Mouse (Mus musculus) ES-Bruce4 (cell line): ENCODE data around the gene Nudcd2. TPM values are rescaled to one million over a fixed set of nuclear protein-coding genes. Genes with fewer than 3 reads are reported as not detected.
A peak's percentile ranks its signal among the peaks of the same experiment; 100 is the strongest.

Experiments used
- H3K27ac ChIP-seq: 2 replicates; pipeline ENCODE4 v1.5.1; 2012; ENCODE audit warnings: low read length, inconsistent platforms; ENCODE audit not compliant: insufficient read depth
- H3K27me3 ChIP-seq: 2 replicates; pipeline ENCODE4 v1.6.1; 2012; ENCODE audit warnings: mild to moderate bottlenecking, low read length, inconsistent platforms; ENCODE audit not compliant: control insufficient read depth, poor library complexity, insufficient read depth, severe bottlenecking
- H3K36me3 ChIP-seq: 2 replicates; pipeline ENCODE4 v1.6.1; 2012; ENCODE audit warnings: inconsistent platforms, mild to moderate bottlenecking, low read length, moderate library complexity; ENCODE audit not compliant: control insufficient read depth, poor library complexity, insufficient read depth, severe bottlenecking
- H3K4me1 ChIP-seq: one replicate; pipeline ENCODE4 v1.8.1; 2011; ENCODE audit warnings: low read length; ENCODE audit not compliant: control insufficient read depth, insufficient read depth
- H3K4me3 ChIP-seq: 2 replicates; pipeline ENCODE4 v1.5.1; 2011; ENCODE audit warnings: low read depth, mild to moderate bottlenecking, low read length
- H3K9ac ChIP-seq: 2 replicates; pipeline ENCODE4 v1.6.1; 2012; ENCODE audit warnings: low read depth, mild to moderate bottlenecking, inconsistent platforms; ENCODE audit not compliant: poor library complexity, severe bottlenecking
- H3K9me3 ChIP-seq: replicated peaks from 2 replicates; pipeline ENCODE4 v1.6.1; 2012; ENCODE audit warnings: mild to moderate bottlenecking, low read length, inconsistent platforms; ENCODE audit not compliant: control insufficient read depth, poor library complexity, insufficient read depth, severe bottlenecking
- CTCF ChIP-seq: IDR thresholded peaks from one replicate; pipeline ENCODE4 v1.8.1; 2011; ENCODE audit warnings: low read depth, low read length
- EP300 ChIP-seq: IDR thresholded peaks from 2 replicates; pipeline ENCODE4 v1.6.1; 2011; ENCODE audit warnings: low read depth, low read length; ENCODE audit not compliant: insufficient read depth
- POLR2A ChIP-seq: IDR thresholded peaks from one replicate; pipeline ENCODE4 v1.8.1; 2011; ENCODE audit warnings: low read length; ENCODE audit not compliant: insufficient read depth
- polyA plus RNA-seq: library from polyadenylated mRNA; stranded (reverse); fragments of >200 nt; gene quantifications from 2 replicates; pipeline ENCODE4 v1.2.4, GENCODE M21; 2011; ENCODE audit warnings: low read depth; ENCODE audit not compliant: missing spikeins, insufficient read depth, insufficient read length

Gene Nudcd2
- polyA plus RNA-seq, result 194 and 199 TPM in 2 replicates

DNA sequence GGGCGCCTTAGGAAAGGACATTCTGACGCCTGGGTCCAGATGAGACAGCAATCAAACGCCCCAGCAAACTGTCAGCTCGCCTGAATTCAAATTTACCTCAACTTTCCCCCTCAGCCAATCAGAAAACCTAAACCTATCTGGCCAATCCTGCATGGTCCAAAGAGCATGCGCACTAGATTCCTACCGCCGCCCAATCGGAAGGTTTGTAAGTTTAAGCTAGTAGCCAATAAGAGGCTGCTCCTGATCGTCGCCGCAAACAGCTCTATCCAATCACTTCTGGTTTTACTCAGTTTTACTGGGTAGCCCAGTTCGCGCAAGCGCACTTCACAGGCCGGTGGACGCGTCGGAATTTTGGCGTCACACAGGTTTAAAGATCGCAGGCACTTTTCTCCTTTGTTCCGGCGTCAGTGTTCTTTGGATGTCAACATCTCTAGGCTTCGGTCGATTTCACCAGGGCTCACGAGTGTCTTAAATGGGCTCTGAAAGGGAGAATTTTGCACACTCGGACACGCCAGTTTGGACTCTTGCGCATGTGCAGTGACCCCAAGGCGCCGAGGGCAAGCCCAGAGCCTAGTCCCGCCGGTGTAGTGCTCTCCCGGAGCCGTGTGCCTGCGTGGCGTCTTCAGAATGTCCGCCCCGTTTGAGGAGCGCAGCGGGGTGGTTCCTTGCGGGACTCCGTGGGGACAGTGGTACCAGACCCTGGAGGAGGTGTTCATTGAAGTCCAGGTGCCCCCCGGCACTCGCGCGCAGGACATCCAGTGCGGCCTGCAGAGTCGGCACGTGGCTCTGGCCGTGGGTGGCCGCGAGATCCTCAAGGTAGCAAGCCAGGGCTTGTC is at the start of gene Nudcd2, which contains the start of gene Hmmr:
Gene Nudcd2 (plus strand): TSS at position 329 of the 836 bp plus-strand sequence.
Gene Hmmr (minus strand): TSS at position 84 of the 836 bp plus-strand sequence.
- Histone ChIP-seq H3K4me1 (peaks cover 2% of the 10 kb centered on the region), H3K27me3 (no peaks in the 10 kb centered on the region), H3K36me3 (peaks cover 49% of the 10 kb centered on the region), H3K9ac (peak within 1 kb of the TSS; percentile 97), H3K27ac (peak within 1 kb of the TSS; percentile 68), H3K4me3 (peak within 1 kb of the TSS; percentile 100), H3K9me3 (no peaks in the 10 kb centered on the region)
- TF ChIP-seq POLR2A (no peak), EP300 (no peak), CTCF (no peak)

DNA sequence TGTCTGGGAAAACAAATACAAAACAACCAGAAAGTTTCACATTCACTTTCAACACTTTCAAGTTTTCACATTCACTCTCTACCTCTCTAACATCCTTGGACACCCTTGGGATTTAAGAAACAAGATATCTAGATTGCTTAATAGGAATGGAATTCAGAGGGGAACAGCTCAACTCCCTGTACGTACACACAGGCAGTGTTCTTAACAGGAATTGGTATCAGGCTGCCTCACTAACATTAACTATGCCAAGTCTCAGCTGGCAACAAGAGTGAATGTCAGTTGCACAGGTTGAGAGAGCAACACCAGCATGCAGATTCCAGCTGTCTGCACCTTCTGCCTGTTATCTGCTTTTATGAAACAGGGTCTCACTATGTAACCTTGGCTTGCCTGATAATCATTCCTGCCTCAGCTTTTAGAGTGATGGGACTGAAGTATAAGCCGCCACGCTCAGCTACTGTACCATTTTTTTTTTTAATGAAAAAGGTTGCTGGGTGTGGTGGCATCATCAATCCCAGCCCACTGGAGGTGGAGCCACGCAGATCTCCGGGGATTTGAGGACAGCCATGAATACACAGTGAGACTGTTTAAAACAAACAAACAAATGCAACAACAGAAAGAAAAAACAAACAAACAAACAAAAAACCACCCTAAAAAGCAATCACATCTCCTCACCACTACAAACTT is 42.9 kb upstream of the Nudcd2 start:
- H3K27me3 ChIP-seq, result no peaks in the 10 kb centered on the region
- H3K36me3 ChIP-seq, result peaks cover 21% of the 10 kb centered on the region
- H3K4me3 ChIP-seq, result no peak overlapping the region
- H3K27ac ChIP-seq, result no peak overlapping the region
- H3K9me3 ChIP-seq, result no peaks in the 10 kb centered on the region
- no peak for TF ChIP-seq POLR2A
- H3K4me1 ChIP-seq, result no peaks in the 10 kb centered on the region
- H3K9ac ChIP-seq, result 0 out of 2 replicates have a peak overlapping the region, but pooled peaks have one; percentile 74

DNA sequence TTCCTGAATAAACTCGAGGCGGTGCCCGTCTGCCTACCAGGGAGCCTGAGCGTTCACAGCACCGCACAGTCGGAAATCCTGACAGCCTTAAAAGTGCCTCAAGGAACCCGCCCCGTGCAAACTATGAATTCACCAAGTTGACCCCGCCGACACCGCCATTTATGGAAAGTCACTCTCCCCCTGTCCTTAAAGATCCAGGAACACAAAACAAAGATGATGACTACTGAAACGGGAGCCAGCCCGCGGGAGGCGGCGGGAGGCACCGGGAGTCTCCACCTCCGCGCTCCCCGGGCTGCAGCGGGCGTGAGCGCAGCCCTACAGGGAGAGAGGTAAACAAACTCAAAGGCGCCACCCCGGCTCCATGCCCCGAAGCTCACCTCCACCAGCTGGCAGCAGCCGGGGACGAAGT is 41.4 kb upstream of the Nudcd2 start:
- H3K36me3 ChIP-seq, result peaks cover 11% of the 10 kb centered on the region; the same call in 1 of the 2 replicates
- no peak for TF ChIP-seq CTCF
- TF ChIP-seq POLR2A, result no peak
- TF ChIP-seq EP300, result no peak
- H3K4me1 ChIP-seq, result no peaks in the 10 kb centered on the region
- H3K27me3 ChIP-seq, result no peaks in the 10 kb centered on the region
- peak overlapping the region; percentile 84 for H3K4me3 ChIP-seq
- H3K9ac ChIP-seq, result peak overlapping the region; percentile 74
- no peak overlapping the region for H3K27ac ChIP-seq
- no peaks in the 10 kb centered on the region for H3K9me3 ChIP-seq

DNA sequence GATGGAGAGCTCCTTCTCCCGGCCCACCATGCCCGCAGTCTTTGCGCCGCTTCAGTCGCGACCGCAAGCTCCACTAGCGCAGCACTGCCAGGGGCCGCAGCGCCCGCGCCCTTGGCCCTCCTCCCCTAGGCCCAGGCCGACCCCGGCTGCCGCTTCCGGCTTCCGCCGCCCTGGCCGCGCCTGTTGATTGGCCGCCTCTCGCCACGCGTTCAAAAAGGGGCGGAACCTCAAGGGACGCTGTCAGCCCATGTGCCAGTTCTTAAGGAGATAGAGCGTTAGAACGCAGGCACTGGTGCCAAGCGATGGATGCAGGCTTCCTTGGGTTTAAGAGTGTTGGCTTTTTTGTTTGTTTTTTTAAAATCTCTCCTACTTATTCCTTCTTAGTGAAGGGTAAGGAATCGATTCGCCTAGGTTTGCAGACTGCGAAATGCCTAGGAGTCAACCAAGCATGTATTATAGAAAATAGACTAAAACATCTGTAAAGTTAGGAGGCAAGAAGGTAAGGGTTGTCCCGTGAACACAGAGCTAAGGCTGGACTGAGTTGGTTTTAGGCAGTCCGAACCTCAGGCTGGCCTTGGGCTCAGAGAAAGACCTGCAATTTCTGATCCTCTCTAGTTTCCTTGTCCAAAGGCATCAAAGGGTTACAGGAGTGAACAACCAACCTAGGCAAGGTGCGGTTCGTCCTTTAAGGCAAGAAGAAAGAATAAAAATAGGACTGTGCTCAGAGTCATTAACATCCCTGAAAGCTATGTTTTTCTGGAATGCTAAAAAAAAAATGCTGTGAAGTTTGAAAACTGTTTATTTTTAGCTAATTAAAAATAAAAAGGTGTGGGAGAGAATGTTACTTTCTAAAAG is 40.7 kb upstream of the Nudcd2 start:
- H3K4me1 ChIP-seq, result no peaks in the 10 kb centered on the region
- peaks cover under 1% of the 10 kb centered on the region; the same call in 1 of the 2 replicates for H3K27me3 ChIP-seq
- peak overlapping the region; percentile 89 for H3K4me3 ChIP-seq
- TF ChIP-seq CTCF, result no peak
- TF ChIP-seq POLR2A, result no peak
- no peak for TF ChIP-seq EP300
- no peaks in the 10 kb centered on the region for H3K9me3 ChIP-seq
- peak overlapping the region; percentile 87 for H3K27ac ChIP-seq
- H3K36me3 ChIP-seq, result peaks cover 7% of the 10 kb centered on the region; the same call in 1 of the 2 replicates
- peak overlapping the region; percentile 74 for H3K9ac ChIP-seq

DNA sequence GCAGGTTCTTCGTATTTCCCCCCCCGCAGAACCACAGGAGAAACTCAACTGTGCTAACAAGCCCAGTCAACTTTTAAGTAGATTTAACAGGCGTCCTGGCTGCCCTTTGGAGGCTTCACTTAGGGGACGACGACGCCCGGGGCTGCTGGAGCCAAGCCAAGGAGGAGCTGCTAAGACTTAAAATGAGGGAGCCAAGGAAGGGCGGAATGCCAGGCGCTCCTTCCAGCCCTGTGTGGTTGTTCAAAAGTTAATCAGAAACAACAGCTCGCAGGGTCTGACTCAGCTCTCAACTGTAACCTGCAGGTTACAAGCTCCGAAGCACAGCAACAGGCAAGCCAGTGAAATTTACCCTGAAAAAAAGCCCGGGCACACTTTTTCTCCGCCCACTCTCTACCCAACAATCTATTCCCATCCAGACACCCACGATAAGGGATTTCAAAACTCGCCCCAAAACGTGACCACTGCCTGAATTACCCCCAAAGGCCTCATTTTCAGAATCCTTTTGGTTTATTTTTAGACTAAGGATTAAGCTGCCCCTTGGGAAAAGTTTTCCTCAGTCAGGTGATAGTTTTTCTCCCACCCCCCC is 40.0 kb upstream of the Nudcd2 start:
- Histone ChIP-seq H3K27ac (peak overlapping the region; percentile 87), H3K27me3 (peaks cover 1% of the 10 kb centered on the region; the same call in 1 of the 2 replicates), H3K36me3 (peaks cover 4% of the 10 kb centered on the region; the same call in 1 of the 2 replicates), H3K9me3 (no peaks in the 10 kb centered on the region), H3K4me3 (peak overlapping the region; percentile 87), H3K4me1 (no peaks in the 10 kb centered on the region), H3K9ac (peak overlapping the region; percentile 69)
- TF ChIP-seq EP300 (no peak), POLR2A (no peak), CTCF (no peak)
